Mouse (Mus musculus): Measurements from ENCODE around the gene Lmf1. TPM values are rescaled to one million over a fixed set of nuclear protein-coding genes. Genes with fewer than 3 reads are reported as not detected.

Gene Lmf1
- total and polyA plus RNA-seq, 3 experiments = 28.7 to 33.5 (median 32.7) TPM

DNA sequence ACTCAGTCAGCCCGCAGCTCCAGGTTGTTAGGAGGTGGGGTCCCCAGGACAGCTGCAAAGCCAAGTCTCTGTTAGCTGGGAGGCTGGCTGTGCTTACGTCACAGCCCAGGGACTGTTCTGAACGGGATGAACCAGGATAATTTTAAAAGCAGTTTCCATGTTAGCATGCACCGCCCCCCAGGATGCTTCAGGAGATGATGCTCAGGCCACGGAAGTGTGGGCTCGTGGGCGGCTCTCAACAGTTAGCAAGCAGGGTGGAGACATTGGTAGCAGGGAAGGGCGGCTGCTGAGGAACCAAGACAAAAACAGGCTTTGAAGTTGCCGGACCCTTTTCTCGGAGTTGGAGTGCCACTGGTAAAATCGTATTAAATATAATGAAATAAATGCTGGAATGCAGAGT is 45.0 kb downstream of the Lmf1 start:
- no peak overlapping the region for H3K9ac ChIP-seq (ENCODE audit: low read depth, low read length)
- no peak for DNase-seq
- H3K27ac ChIP-seq = no peak overlapping the region
- WGBS = 83% methylated on average over 11 of the region's 11 CpGs
- no peak for TF ChIP-seq EP300 (IDR thresholded peaks at IDR 0.05; ENCODE audit: insufficient read depth, low read depth, low read length)
- TF ChIP-seq CTCF (IDR thresholded peaks at IDR 0.05) = no peak
- TF ChIP-seq POLR2A (IDR thresholded peaks at IDR 0.05; ENCODE audit: insufficient read depth, low read depth, low read length) = no peak
- no peaks in the 10 kb centered on the region for H3K27me3 ChIP-seq (ENCODE audit: control insufficient read depth, insufficient read depth, low read length)
- intact Hi-C loops (cut with DNase I) = no loop called here
- no peaks in the 10 kb centered on the region for H3K79me2 ChIP-seq (replicated peaks; ENCODE audit: control insufficient read depth, insufficient read depth, low read length)
- no peaks in the 10 kb centered on the region for H3K36me3 ChIP-seq (ENCODE audit: control insufficient read depth, insufficient read depth, low read length)
- no peak overlapping the region for H3K4me3 ChIP-seq
- no peaks in the 10 kb centered on the region for H3K4me1 ChIP-seq (ENCODE audit: control insufficient read depth, insufficient read depth, low read length)

DNA sequence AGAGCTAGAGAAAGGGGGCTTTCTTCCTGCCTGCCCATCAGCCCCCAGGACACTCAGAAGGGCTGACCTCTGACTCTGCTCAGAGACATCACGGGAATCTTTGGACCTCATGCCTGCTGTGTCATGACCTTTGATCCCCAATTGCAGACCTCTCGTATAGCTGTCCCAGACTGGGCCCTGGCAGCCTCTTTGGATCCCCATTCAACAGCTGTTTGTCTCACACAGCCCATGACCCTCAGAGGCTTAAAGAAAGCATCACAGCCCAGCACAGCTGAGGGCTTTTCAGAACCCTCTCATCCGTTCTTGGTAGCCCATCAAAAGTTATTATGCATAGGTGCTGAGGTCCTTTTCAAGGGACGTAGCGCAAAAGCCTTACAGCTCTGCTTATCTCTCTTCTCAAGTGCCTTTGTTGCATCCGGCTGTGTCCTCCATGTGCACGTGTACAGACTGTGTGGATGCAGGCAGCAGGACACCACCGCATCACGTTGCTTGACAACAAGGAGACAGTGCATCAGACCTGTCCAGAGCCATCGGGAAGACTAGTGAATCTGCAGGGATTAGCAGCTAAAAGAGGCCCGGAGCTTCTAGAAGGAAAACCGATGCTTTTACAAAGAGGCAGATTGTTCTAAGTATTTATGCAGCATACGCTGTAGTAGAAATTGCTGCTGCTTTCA is 45.7 kb downstream of the Lmf1 start:
- no peaks in the 10 kb centered on the region for H3K36me3 ChIP-seq (ENCODE audit: control insufficient read depth, insufficient read depth, low read length)
- H3K27me3 ChIP-seq (ENCODE audit: control insufficient read depth, insufficient read depth, low read length) = no peaks in the 10 kb centered on the region
- no peak overlapping the region for H3K9ac ChIP-seq (ENCODE audit: low read depth, low read length)
- no peak overlapping the region for H3K4me3 ChIP-seq
- no peak overlapping the region for H3K27ac ChIP-seq
- H3K4me1 ChIP-seq (ENCODE audit: control insufficient read depth, insufficient read depth, low read length) = no peaks in the 10 kb centered on the region
- intact Hi-C loops (cut with DNase I) = no loop called here
- DNase-seq = no peak
- 82% methylated on average over 13 of the region's 13 CpGs for WGBS
- H3K79me2 ChIP-seq (replicated peaks; ENCODE audit: control insufficient read depth, insufficient read depth, low read length) = no peaks in the 10 kb centered on the region
- TF ChIP-seq POLR2A (IDR thresholded peaks at IDR 0.05; ENCODE audit: insufficient read depth, low read depth, low read length) (no peak), EP300 (IDR thresholded peaks at IDR 0.05; ENCODE audit: insufficient read depth, low read depth, low read length) (no peak), CTCF (IDR thresholded peaks at IDR 0.05) (no peak)

DNA sequence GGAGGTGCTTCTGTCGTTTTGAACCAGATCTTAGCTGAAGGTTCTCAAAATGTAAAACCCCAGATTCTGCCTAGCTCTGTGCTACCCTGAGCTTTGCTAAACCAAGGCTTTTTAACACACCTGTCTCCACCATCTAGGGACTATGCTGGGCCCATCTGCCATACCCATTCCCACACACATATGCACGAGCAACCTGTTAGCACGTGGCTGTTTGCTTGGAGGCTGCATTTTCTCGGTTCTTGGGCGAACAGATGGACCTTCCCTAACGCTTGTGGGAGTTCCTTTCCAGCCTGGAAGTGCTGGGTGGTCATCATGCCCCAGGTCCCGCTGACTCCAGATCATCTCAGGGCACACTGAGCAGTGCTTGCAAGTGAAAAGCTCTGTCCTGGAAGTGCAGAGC is 46.4 kb downstream of the Lmf1 start:
- Histone ChIP-seq H3K4me3 (no peak overlapping the region), H3K79me2 (replicated peaks; ENCODE audit: control insufficient read depth, insufficient read depth, low read length) (no peaks in the 10 kb centered on the region), H3K4me1 (ENCODE audit: control insufficient read depth, insufficient read depth, low read length) (no peaks in the 10 kb centered on the region), H3K36me3 (ENCODE audit: control insufficient read depth, insufficient read depth, low read length) (no peaks in the 10 kb centered on the region), H3K27me3 (ENCODE audit: control insufficient read depth, insufficient read depth, low read length) (no peaks in the 10 kb centered on the region), H3K9ac (ENCODE audit: low read depth, low read length) (no peak overlapping the region), H3K27ac (no peak overlapping the region)
- intact Hi-C loops (cut with DNase I) = no loop called here
- 88% methylated on average over 7 of the region's 7 CpGs for WGBS
- DNase-seq = no peak
- TF ChIP-seq EP300 (IDR thresholded peaks at IDR 0.05; ENCODE audit: insufficient read depth, low read depth, low read length) (no peak), POLR2A (IDR thresholded peaks at IDR 0.05; ENCODE audit: insufficient read depth, low read depth, low read length) (no peak), CTCF (IDR thresholded peaks at IDR 0.05) (no peak)

DNA sequence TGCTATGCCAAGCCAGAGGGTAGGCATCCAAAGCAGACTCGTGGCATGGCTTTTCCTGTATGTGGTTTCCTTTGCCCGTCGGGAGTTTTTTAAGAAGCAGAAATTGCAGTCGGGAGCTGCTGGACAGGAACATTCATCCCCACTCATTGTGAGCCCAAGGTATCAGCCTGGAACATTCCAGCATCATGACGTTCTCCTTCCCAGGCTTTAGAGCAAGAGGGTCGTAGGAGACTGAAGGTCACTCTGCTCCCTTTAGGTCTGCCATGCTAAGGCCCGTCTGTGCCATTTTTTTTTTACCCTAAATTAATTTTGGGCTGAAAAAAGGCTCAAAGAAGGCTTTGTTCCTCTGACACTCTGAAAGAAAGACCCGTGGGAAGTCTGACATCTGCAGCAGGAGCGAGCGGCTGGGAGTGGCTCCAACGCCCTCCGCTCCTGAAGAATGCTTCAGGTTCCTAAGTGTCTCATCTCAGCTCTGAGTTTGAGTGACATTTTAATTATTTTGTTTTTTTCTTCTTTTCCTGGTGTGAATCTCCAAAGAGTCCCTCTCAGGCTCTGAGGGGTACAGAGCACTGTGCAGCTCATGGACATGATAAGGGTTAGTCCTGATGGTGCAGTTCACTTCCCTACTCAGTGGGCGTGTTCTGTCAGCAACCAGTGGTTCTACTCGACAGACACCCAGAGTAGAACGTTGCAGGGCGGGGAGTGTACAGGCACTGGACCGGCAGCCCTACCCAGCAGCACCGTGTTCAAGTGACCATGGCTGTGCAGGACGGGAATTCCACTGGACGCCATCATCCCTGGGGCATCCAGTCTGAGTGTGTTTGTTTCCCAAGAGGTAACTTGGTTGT is 47.5 kb downstream of the Lmf1 start:
- intact Hi-C loops (cut with DNase I) = no loop called here
- H3K27ac ChIP-seq = no peak overlapping the region

DNA sequence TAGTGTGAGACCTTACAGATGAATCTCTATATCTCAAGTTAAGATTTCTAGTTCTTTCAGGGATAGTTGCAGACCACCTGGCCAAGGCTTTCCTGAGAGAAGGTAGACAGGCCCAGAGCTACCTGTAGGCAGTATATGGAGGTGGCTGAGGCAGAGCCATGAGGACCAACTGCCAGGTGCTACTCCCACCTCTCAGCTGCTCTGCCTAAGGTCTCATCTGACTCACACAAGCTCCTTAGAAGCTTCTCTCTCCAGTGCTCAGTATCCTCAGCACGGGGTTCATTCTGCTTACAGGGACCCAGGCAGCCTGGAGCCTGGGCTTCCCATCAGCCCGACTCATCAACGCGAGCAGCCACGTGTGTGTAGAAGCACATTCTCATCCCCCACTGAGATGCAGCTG is 51.4 kb downstream of the Lmf1 start:
- Histone ChIP-seq H3K4me1 (ENCODE audit: control insufficient read depth, insufficient read depth, low read length) (no peaks in the 10 kb centered on the region), H3K4me3 (no peak overlapping the region), H3K27me3 (ENCODE audit: control insufficient read depth, insufficient read depth, low read length) (no peaks in the 10 kb centered on the region), H3K9ac (ENCODE audit: low read depth, low read length) (no peak overlapping the region), H3K27ac (no peak overlapping the region), H3K36me3 (ENCODE audit: control insufficient read depth, insufficient read depth, low read length) (no peaks in the 10 kb centered on the region), H3K79me2 (replicated peaks; ENCODE audit: control insufficient read depth, insufficient read depth, low read length) (no peaks in the 10 kb centered on the region)
- no peak for DNase-seq
- TF ChIP-seq CTCF (IDR thresholded peaks at IDR 0.05) (no peak), EP300 (IDR thresholded peaks at IDR 0.05; ENCODE audit: insufficient read depth, low read depth, low read length) (no peak), POLR2A (IDR thresholded peaks at IDR 0.05; ENCODE audit: insufficient read depth, low read depth, low read length) (no peak)
- intact Hi-C loops (cut with DNase I) = no loop called here
- 87% methylated on average over 5 of the region's 5 CpGs for WGBS

More for the DNA sequence above, 47.5 kb downstream of the Lmf1 start:
- TF ChIP-seq EP300 (IDR thresholded peaks at IDR 0.05; ENCODE audit: insufficient read depth, low read depth, low read length) (no peak), CTCF (IDR thresholded peaks at IDR 0.05) (no peak)
- no peak overlapping the region for H3K4me3 ChIP-seq
- no peaks in the 10 kb centered on the region for H3K79me2 ChIP-seq (replicated peaks; ENCODE audit: control insufficient read depth, insufficient read depth, low read length)
- no peak overlapping the region for H3K9ac ChIP-seq (ENCODE audit: low read depth, low read length)
- 63% methylated on average over 20 of the region's 20 CpGs for WGBS
- H3K4me1 ChIP-seq (ENCODE audit: control insufficient read depth, insufficient read depth, low read length) = no peaks in the 10 kb centered on the region
- no peaks in the 10 kb centered on the region for H3K36me3 ChIP-seq (ENCODE audit: control insufficient read depth, insufficient read depth, low read length)
- no peak for DNase-seq
- H3K27me3 ChIP-seq (ENCODE audit: control insufficient read depth, insufficient read depth, low read length) = no peaks in the 10 kb centered on the region

DNA sequence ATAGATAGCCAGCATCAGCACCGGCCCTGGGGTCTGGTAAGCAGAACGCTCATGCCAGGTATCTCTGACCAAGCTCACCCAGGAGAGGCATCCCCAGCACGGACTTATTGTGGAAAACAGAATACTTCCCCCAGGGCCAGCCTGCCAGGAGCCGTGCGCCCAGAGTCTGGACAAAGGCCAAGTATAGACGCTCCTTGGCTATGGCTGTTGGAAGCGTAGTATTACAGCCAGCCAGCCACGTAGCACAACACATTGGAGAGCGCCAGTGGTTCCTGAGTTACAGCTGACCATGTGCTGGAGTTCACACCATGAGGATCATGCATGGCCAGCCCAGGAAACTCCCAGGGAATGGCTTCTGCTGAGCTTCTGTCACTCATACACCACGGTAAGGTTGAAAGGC is 55.2 kb downstream of the Lmf1 start:
- 59% methylated on average over 10 of the region's 10 CpGs for WGBS

More for the DNA sequence above, 55.2 kb downstream of the Lmf1 start:
- TF ChIP-seq CTCF (IDR thresholded peaks at IDR 0.05) = no peak
- TF ChIP-seq POLR2A (IDR thresholded peaks at IDR 0.05; ENCODE audit: insufficient read depth, low read depth, low read length) = no peak
- no peak for TF ChIP-seq EP300 (IDR thresholded peaks at IDR 0.05; ENCODE audit: insufficient read depth, low read depth, low read length)
- DNase-seq = peak in 1 of 2 experiments; percentile 37
- H3K27me3 ChIP-seq (ENCODE audit: control insufficient read depth, insufficient read depth, low read length) = no peaks in the 10 kb centered on the region
- H3K4me1 ChIP-seq (ENCODE audit: control insufficient read depth, insufficient read depth, low read length) = no peaks in the 10 kb centered on the region
- no peaks in the 10 kb centered on the region for H3K79me2 ChIP-seq (replicated peaks; ENCODE audit: control insufficient read depth, insufficient read depth, low read length)
- H3K9ac ChIP-seq (ENCODE audit: low read depth, low read length) = no peak overlapping the region
- intact Hi-C loops (cut with DNase I) = no loop called here
- H3K27ac ChIP-seq = no peak overlapping the region
- no peaks in the 10 kb centered on the region for H3K36me3 ChIP-seq (ENCODE audit: control insufficient read depth, insufficient read depth, low read length)
- no peak overlapping the region for H3K4me3 ChIP-seq

Measured in heart, adult 2 months (tissue).